Mouse (Mus musculus) kidney, embryonic 15.5 days (tissue): ENCODE results near the gene Fbxw11. TPM values are rescaled to one million over a fixed set of nuclear protein-coding genes. Genes with fewer than 3 reads are reported as not detected.

Source experiments
- ATAC-seq: fragments of 200-750 bp; cut with Nextera tagmentation; replicated peaks from 2 replicates; pipeline ENCODE4 v1.8.0; 2017; ENCODE audit warnings: moderate TSS enrichment; ENCODE audit not compliant: low FRiP score
- H3K27ac ChIP-seq: fragments of 300-500 bp; sonication (generic); 2 replicates; pipeline ENCODE4 v1.5.1; 2015; ENCODE audit warnings: mild to moderate bottlenecking, inconsistent platforms
- H3K27me3 ChIP-seq: fragments of 300-500 bp; sonication (generic); 2 replicates; pipeline ENCODE4 v1.6.1; 2015; ENCODE audit warnings: inconsistent platforms
- H3K36me3 ChIP-seq: fragments of 300-500 bp; sonication (generic); 2 replicates; pipeline ENCODE4 v1.6.1; 2015; ENCODE audit warnings: inconsistent platforms
- H3K4me1 ChIP-seq: fragments of 300-500 bp; sonication (generic); 2 replicates; pipeline ENCODE4 v1.6.1; 2015; ENCODE audit warnings: inconsistent platforms
- H3K4me2 ChIP-seq: fragments of 300-500 bp; sonication (generic); 2 replicates; pipeline ENCODE4 v1.6.1; 2015; ENCODE audit warnings: moderate library complexity, mild to moderate bottlenecking, inconsistent platforms
- H3K4me3 ChIP-seq: fragments of 300-500 bp; sonication (generic); replicated peaks from 2 replicates; pipeline ENCODE4 v1.5.1; 2015; ENCODE audit warnings: mild to moderate bottlenecking, inconsistent platforms
- H3K9ac ChIP-seq: fragments of 300-500 bp; sonication (generic); 2 replicates; pipeline ENCODE4 v1.6.1; 2015; ENCODE audit warnings: mild to moderate bottlenecking, inconsistent platforms
- H3K9me3 ChIP-seq: fragments of 300-500 bp; sonication (generic); replicated peaks from 2 replicates; pipeline ENCODE4 v1.6.1; 2016; ENCODE audit warnings: inconsistent platforms
- whole genome bisulfite sequencing: fragments of 180-500 bp; shearing (Covaris S2); methylation state at CpG from one replicate; pipeline ENCODE4 v1.1.7; 2015; ENCODE audit warnings: mixed read lengths; 5-methylcytosine and 5-hydroxymethylcytosine counted together
- polyA plus RNA-seq: library from polyadenylated mRNA; unstranded; fragments of >200 nt; fragmentation: Nextera tagmentation; extraction: Ambion mirVana; gene quantifications from 2 replicates; pipeline ENCODE4 v1.2.1, GENCODE M21; 2015

Fbxw11 gene
- polyA plus RNA-seq, 1 experiment from 2014 or later: 85.7 TPM

GRCm38 (mm10) chr11:32627900-32628299, 14.6 kb upstream of the Fbxw11 start:
- H3K9me3 ChIP-seq: no peaks in the 10 kb centered on the region; the same call in 1 of the 2 replicates
- H3K9ac ChIP-seq: no peak overlapping the region
- H3K36me3 ChIP-seq: no peaks in the 10 kb centered on the region
- no peaks in the 10 kb centered on the region for H3K27me3 ChIP-seq
- H3K4me3 ChIP-seq: no peak overlapping the region
- no peaks in the 10 kb centered on the region for H3K4me1 ChIP-seq
- 84% methylated on average over 6 of the region's 6 CpGs for WGBS
- H3K4me2 ChIP-seq: no peak overlapping the region
- ATAC-seq: no peak
- no peak overlapping the region for H3K27ac ChIP-seq

- Histone ChIP-seq H3K27ac (no peak overlapping the region), H3K9ac (no peak overlapping the region), H3K4me2 (no peak overlapping the region), H3K9me3 (no peaks in the 10 kb centered on the region; the same call in 1 of the 2 replicates), H3K4me1 (no peaks in the 10 kb centered on the region), H3K36me3 (no peaks in the 10 kb centered on the region), H3K27me3 (no peaks in the 10 kb centered on the region), H3K4me3 (no peak overlapping the region)
- 79% methylated on average over 4 of the region's 4 CpGs for WGBS
- no peak for ATAC-seq
Measured at GRCm38 (mm10) chr11:32629713-32630211, 12.8 kb upstream of the Fbxw11 start.

GRCm38 (mm10) chr11:32632671-32633070, 9.9 kb upstream of the Fbxw11 start:
- H3K4me1 ChIP-seq: no peaks in the 10 kb centered on the region
- no peaks in the 10 kb centered on the region; the same call in 1 of the 2 replicates for H3K9me3 ChIP-seq
- 92% methylated on average over 5 of the region's 5 CpGs for WGBS
- H3K27ac ChIP-seq: no peak overlapping the region
- no peak for ATAC-seq
- H3K4me2 ChIP-seq: no peak overlapping the region
- no peak overlapping the region for H3K9ac ChIP-seq
- no peaks in the 10 kb centered on the region for H3K27me3 ChIP-seq
- H3K4me3 ChIP-seq: no peak overlapping the region
- H3K36me3 ChIP-seq: no peaks in the 10 kb centered on the region

- ATAC-seq: no peak
- no peaks in the 10 kb centered on the region for H3K27me3 ChIP-seq
- H3K4me1 ChIP-seq: no peaks in the 10 kb centered on the region
- WGBS: 72% methylated on average over 3 of the region's 3 CpGs
- H3K9me3 ChIP-seq: no peaks in the 10 kb centered on the region; the same call in 1 of the 2 replicates
- H3K36me3 ChIP-seq: no peaks in the 10 kb centered on the region
- H3K27ac ChIP-seq: no peak overlapping the region
- H3K4me2 ChIP-seq: no peak overlapping the region
- H3K4me3 ChIP-seq: no peak overlapping the region
- no peak overlapping the region for H3K9ac ChIP-seq
Measured at GRCm38 (mm10) chr11:32633542-32633941, 9.0 kb upstream of the Fbxw11 start.

- H3K27ac ChIP-seq: no peak overlapping the region
- no peaks in the 10 kb centered on the region for H3K27me3 ChIP-seq
- H3K4me2 ChIP-seq: no peak overlapping the region
- H3K4me3 ChIP-seq: no peak overlapping the region
- WGBS: 75% methylated on average over 2 of the region's 2 CpGs
- H3K4me1 ChIP-seq: no peaks in the 10 kb centered on the region
- H3K9ac ChIP-seq: no peak overlapping the region
- H3K36me3 ChIP-seq: no peaks in the 10 kb centered on the region
- H3K9me3 ChIP-seq: no peaks in the 10 kb centered on the region; the same call in 1 of the 2 replicates
- no peak for ATAC-seq
Measured at GRCm38 (mm10) chr11:32634143-32634542, 8.4 kb upstream of the Fbxw11 start.

- Histone ChIP-seq H3K27ac (no peak overlapping the region), H3K27me3 (no peaks in the 10 kb centered on the region), H3K4me2 (no peak overlapping the region), H3K9ac (no peak overlapping the region), H3K4me1 (no peaks in the 10 kb centered on the region), H3K4me3 (no peak overlapping the region), H3K9me3 (no peaks in the 10 kb centered on the region), H3K36me3 (no peaks in the 10 kb centered on the region)
- WGBS: 77% methylated on average over 2 of the region's 2 CpGs
- ATAC-seq: no peak
Measured at GRCm38 (mm10) chr11:32634842-32635241, 7.7 kb upstream of the Fbxw11 start.

GRCm38 (mm10) chr11:32636275-32636674, 6.2 kb upstream of the Fbxw11 start:
- no peaks in the 10 kb centered on the region for H3K27me3 ChIP-seq
- no peaks in the 10 kb centered on the region for H3K9me3 ChIP-seq
- WGBS: 79% methylated on average over 4 of the region's 4 CpGs
- no peaks in the 10 kb centered on the region for H3K36me3 ChIP-seq
- H3K4me1 ChIP-seq: peaks cover 6% of the 10 kb centered on the region
- H3K9ac ChIP-seq: no peak overlapping the region
- no peak overlapping the region for H3K4me3 ChIP-seq
- H3K27ac ChIP-seq: no peak overlapping the region
- no peak for ATAC-seq
- no peak overlapping the region for H3K4me2 ChIP-seq

GRCm38 (mm10) chr11:32638521-32639255, 3.8 kb upstream of the Fbxw11 start:
- Histone ChIP-seq H3K9me3 (no peaks in the 10 kb centered on the region), H3K4me2 (no peak overlapping the region), H3K27ac (no peak overlapping the region), H3K4me3 (no peak overlapping the region), H3K27me3 (no peaks in the 10 kb centered on the region), H3K36me3 (no peaks in the 10 kb centered on the region), H3K9ac (no peak overlapping the region), H3K4me1 (peaks cover 14% of the 10 kb centered on the region)
- no peak for ATAC-seq
- 82% methylated on average over 8 of the region's 8 CpGs for WGBS

GRCm38 (mm10) chr11:32640617-32641016, 1.9 kb upstream of the Fbxw11 start:
- H3K27ac ChIP-seq: no peak overlapping the region

GRCm38 (mm10) chr11:32642899-32643886, 669 bp downstream of the Fbxw11 start:
- Histone ChIP-seq H3K4me3 (peak overlapping the region; percentile 95), H3K9ac (peak overlapping the region; percentile 85), H3K4me1 (peaks cover 29% of the 10 kb centered on the region), H3K27ac (peak overlapping the region; percentile 99), H3K4me2 (peak overlapping the region; percentile 79), H3K36me3 (no peaks in the 10 kb centered on the region), H3K9me3 (no peaks in the 10 kb centered on the region), H3K27me3 (no peaks in the 10 kb centered on the region)
- WGBS: under 1% methylated on average over 45 of the region's 54 CpGs
- peak; percentile 79 for ATAC-seq

More at GRCm38 (mm10) chr11:32640617-32641016, 1.9 kb upstream of the Fbxw11 start:
- Histone ChIP-seq H3K9ac (no peak overlapping the region), H3K4me1 (peaks cover 24% of the 10 kb centered on the region), H3K36me3 (no peaks in the 10 kb centered on the region), H3K27me3 (no peaks in the 10 kb centered on the region), H3K9me3 (no peaks in the 10 kb centered on the region), H3K4me3 (no peak overlapping the region), H3K4me2 (0 out of 2 replicates have a peak overlapping the region, but pooled peaks have one; percentile 79)
- no peak for ATAC-seq
- 86% methylated on average over 4 of the region's 4 CpGs for WGBS

GRCm38 (mm10) chr11:32644010-32644409, 1.5 kb downstream of the Fbxw11 start:
- Histone ChIP-seq H3K4me2 (peak overlapping the region; percentile 79), H3K4me3 (peak overlapping the region; percentile 95), H3K4me1 (peaks cover 29% of the 10 kb centered on the region), H3K36me3 (no peaks in the 10 kb centered on the region), H3K27ac (peak overlapping the region; percentile 99), H3K9me3 (no peaks in the 10 kb centered on the region), H3K27me3 (no peaks in the 10 kb centered on the region), H3K9ac (peak overlapping the region; percentile 85)
- no peak for ATAC-seq
- WGBS: 19% methylated on average over 3 of the region's 3 CpGs

GRCm38 (mm10) chr11:32647265-32647664, 4.7 kb downstream of the Fbxw11 start:
- Histone ChIP-seq H3K9me3 (no peaks in the 10 kb centered on the region), H3K27me3 (no peaks in the 10 kb centered on the region), H3K4me2 (no peak overlapping the region), H3K36me3 (no peaks in the 10 kb centered on the region), H3K27ac (no peak overlapping the region), H3K9ac (no peak overlapping the region), H3K4me3 (no peak overlapping the region), H3K4me1 (peaks cover 35% of the 10 kb centered on the region)
- no peak for ATAC-seq
- 82% methylated on average over 2 of the region's 2 CpGs for WGBS
